Mouse (Mus musculus) forelimb bud, embryonic 11.5 days (tissue): Measurements from ENCODE around the gene Ddi2.

Experiments used
- DNase-seq: peaks from one replicate; pipeline ENCODE4 v3.0.0-alpha.2; 2012; ENCODE audit warnings: low read depth, low spot score

Ddi2 gene

DNA sequence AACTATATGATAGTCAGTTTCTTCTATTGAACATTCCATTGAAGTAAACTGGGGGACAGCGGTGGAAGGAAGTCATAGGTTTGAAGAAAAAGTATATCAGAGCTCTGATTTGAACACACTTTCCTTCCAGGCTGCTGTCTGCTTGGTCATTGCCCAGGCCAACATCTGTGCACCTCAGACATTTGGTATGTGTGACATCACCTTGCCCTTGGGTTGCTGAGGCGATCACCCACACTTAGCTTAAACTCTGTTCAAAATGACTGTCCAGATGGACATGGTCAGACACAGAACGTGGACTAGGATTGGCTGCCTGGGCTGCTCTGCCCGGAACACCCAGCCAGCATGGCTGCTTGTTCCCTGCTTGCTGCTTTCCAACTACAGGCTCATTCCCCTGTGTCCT, 19.2 kb upstream of the Ddi2 start:
- DNase-seq, result no peak

DNA sequence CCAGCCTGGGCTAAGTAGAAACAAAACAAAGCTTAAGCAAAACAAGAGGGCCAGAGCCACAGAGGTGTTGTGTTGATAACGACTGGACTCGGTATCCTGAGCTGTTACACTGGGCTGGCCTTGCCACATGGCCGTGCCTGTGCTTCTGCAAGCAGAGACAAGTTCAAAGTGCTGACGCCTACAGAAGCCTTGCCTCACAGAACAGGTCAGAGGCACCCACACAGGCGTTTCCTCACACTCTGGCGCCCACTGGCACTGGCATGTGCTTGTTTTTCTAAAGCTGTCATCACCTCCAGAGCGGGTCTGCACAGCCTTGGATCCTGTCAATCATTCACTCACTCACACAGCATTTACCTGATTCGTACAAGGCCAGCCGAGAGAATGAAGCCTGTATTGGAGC, 18.6 kb upstream of the Ddi2 start:
- DNase-seq, result peak; percentile 16

DNA sequence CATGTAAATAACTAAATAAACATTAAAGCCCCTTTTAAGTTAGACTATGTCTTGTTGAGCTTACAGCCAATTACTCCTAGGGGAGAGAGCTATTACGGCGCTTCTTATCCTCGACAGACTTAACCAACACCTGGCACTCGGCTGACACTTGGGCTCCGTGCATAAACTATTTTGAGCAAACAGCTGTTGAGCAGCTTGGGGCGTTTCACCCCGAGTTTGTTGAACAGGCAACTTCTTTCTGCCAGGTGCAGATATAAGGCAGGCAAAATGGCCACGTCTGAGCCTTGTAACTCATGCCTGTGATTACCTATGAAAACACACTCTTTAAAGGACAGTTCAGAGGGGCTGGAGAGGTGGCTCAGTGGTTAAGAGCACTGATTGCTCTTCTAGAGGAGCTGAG, 14.8 kb upstream of the Ddi2 start:
- DNase-seq, result no peak

DNA sequence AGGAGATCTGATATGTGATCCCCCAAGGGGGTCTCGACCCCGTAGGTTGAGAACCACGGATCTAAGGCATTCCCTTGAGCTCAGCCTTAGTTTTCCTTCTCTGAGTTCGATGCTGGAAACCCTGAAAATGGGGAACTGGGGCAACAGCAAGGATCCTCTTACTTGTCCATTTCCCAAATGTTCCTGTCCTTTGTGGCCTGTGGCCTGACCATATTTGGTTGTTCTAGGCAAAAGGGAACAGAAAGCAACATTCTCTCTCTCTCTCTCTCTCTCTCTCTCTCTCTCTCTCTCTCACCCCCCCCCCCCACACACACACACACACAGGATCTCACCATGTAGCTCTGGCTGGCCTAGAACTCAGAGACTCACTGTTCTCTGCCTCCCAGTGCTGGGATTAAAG, 13.6 kb upstream of the Ddi2 start:
- no peak for DNase-seq

DNA sequence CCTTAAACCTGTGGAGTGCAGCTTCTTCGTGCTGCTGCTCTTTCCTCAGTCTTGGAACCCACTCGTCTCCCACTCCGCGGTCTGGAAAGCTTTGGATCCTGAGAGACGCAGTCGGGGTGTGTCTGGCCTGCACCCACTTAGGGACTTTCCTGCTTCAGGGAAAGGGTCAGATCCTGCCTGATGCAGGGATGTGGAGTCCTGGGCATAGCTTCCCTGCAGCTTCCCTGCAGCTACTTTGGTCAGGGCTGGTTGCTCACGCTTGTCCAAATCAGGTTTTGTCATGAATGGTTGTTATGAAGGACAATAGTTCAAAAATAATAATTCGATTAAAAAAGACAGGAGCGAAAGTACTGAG, 12.0 kb upstream of the Ddi2 start:
- no peak for DNase-seq

DNA sequence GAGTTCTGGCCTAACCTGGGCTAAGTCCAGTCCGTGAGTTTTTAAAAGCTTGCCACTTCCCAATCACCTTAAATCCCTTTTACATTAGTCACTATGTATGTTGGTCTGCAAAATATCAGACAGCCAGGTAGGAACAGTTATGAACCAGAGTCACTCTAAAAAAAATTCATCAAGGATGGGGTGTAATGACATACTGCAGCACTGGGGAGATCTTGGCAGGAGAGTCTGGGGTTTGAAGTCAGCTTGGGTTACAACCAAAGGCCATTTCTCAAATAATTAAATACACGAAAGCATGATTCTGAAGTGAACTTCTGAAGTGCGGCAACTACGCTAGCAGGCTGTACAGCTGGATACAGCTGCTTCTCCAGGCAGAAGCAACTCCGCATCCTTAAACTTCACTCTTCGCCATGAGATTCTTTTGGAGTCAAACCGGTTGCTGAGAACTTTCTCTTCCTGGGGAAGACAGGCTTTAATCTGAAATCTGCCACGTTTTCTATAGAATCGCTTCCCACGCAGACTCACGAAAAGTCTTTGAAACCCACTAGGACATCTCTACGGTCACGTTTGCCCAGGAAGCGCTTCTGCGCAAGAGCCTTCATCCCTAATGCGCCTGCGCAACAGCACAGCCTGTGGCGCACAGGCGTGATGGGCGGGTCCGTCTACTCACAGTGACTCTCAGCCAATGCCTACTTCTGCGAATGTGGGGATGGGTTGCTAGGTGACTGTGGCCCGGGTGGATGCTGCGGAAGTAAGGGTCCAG, 11.4 kb upstream of the Ddi2 start:
- DNase-seq, result peak; percentile 97

DNA sequence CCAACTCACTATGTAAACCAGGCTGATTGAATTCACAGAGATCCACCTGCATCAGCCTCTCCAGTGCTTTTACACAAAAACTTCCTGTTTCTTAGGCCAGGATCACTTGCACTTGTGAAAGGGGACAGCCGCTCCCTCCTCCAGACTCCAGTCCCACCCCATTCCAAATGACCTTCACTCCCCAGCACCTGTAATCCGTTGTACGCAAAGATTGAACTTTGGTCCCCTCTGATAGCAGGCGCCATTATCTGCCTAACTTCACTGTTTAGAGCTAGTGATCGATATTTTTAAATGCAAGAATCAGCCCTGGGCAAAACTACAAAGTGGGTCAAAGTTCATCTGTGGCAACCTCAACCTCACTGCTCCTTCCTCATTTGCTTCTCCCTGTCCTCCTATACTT, 8.5 kb upstream of the Ddi2 start:
- DNase-seq, result no peak

DNA sequence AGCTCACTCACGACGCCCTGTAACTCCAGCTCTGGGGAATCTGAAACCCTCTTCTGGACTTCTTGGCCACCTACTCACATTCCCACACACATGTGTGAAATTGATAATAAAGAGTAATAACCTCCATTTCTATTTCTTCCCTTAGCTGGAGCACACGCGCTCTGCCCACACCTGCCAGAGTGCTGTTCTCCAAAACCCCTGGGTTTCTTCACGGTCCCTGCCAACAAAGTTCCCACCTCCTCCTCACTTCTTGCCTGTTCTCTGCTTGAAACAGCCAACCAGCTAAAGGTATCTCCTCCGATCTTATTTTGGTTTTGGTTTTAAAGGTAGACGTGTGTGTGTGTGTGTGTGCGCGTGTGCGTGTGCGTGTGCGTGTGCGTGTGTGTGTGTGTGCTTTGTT, 7.2 kb upstream of the Ddi2 start:
- DNase-seq, result no peak

DNA sequence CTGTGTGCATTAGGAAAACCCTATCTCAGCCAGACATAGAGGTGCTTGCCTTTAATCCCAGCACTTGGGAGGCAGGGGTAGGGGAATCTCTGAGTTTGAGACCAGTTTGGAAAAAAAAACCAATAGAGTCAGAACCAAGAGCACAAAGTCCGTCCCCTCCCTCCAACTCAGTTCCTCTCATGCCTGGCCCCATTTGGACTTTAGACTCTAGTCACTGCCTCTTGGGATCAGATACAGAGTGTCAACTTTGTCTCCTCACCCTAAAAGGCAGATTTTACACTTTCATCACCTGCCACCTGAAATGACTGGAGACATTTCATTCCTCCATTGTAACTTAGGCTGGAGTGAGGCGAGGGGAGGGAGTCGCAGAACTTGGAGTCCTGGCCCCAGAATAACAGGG, 6.0 kb upstream of the Ddi2 start:
- no peak for DNase-seq

DNA sequence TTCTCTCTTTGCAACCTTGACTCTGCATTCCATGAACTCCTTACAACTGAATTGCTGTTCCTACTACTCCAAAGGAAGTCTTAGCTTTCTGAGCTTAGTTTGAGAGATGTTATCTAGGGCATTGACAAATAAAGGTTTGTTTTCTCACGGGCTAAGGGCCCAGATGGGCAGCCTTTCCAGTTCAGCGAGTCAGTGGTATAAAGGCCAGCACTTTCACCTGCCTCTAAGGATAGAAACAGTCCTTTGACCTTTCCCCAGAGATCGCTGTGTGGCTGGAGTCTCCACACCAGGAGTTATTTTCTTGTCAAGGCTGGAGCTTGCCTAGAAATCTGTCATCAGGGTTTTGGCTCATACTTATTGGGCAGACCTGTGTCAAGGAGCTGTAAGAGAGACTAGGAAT, 2.5 kb upstream of the Ddi2 start:
- DNase-seq, result no peak

DNA sequence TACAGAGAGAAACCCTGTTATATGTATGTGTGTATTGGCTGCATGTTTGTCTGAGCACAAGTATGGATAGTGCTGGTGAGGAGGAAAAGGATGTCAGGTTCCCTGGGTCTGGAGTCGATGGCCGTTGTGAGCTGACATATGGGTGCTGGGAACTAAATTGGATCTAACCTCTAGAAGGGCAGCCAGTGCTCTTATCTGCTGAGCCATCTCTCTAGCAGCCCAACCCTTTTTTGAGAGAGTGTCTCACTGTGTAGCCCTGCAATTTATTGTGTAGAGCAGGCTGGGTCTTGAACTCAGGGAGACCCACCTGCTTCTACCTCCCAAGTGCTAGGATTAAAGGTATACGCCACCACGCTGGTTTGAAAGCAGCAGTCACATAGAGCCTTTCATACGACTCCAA, 2.1 kb upstream of the Ddi2 start:
- no peak for DNase-seq

DNA sequence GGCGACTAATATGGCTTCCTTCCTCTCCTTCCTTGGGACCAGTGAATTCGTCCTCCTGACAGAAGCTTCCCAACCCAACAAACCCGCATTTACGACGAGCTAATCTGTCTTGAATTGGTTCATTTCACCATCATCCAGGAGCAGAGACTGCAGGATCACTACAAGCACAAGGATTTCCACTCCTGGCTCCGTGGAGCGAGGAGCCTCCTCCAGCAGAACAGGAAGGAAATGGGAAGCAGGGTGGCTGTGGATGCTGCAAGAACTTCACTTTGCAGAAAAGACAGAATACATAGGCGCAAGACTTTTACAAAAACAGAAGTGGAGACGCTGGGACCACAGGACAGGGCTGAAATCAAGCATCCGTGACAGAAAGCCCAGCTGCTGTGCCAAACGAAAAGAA, 1.4 kb upstream of the Ddi2 start:
- no peak for DNase-seq

DNA sequence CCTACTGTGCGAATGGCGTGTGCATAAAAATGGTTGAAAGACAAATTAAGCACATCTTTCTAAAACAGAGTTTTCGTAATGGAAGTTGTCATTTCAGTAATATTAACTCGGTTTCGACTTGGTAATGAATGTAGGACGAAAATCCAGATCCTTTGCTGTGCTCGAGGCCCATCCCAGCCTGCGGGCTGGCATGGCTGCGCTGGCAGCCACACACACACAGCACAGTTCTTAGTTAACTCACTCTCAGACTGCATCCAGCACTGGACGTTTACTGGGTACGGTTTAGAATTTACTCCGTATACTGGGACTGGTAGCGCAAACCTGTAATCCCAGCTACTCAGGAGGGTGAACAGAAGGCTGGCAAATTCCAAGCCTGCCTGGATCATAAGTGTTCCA, 452 bp upstream of the Ddi2 start:
- no peak for DNase-seq

DNA sequence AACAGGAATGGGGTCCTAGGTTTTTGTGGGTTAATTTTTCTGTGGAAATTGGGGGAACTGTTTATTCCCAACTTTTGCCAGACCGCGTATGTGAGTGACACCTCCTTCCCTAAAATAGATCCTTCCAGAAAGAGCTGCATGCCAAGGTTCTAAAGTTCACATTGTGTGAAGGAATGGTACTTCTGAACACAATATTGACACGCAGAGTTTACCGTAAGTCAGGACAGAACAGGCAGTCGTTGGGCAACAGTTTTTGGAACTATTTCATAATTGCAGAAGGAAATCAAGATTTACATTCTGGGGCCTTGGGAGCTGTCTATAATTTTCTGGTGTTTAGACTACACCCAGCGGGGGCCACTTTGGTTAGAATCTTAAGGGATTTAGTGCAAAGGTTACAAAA, 1.3 kb downstream of the Ddi2 start:
- no peak for DNase-seq

DNA sequence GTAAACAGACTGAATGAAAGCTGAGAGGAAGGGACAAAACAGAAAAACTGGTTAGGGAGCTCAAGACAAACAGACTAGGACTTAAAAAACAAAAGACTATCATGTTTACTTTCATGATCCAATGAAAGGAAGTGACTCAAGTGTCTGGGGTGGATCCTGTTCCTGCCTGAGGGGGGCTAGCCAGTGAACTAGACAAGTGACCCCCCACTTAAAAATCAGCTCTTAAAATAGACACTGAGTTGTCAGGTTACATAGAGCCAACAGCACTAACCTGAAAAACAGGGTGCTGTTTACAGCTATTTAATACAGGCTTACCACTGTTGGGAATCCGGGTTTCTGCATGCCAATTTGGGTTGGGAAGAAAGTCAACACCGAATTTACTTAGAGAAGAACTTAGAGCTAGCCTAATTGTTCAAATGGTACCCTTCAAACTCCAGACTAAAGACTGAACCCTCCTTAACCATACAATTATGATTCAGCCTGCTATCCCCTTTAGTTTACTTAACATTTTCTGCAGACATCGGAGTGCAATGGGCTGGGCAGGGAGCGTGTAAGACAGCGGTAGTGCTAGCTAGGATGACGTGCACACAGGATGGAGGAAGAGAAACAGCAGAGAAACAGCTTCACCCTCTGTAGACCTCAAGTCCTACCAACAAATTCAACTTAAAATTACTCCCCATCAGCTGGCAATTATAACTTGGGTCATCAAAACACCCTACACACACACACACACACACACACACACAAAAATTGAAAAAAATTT, 2.3 kb downstream of the Ddi2 start:
- no peak for DNase-seq

DNA sequence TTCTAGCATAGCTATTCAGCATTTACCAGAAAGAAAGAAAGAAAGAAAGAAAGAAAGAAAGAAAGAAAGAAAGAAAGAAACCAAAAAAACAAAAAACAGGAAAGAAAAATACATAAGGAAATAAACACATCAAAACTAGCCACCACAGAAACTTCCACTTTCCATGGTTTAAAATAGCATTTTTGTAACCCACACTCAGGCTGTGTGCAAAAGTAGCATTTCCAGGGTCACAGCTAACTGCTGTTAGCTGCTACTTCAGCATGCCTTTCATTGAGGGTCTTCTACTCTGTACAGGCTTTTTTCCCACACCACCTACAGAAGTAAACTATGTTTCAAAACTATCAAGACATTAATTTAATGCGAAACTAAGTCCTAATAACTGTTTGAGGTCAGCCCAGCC, 3.9 kb downstream of the Ddi2 start:
- DNase-seq, result no peak

DNA sequence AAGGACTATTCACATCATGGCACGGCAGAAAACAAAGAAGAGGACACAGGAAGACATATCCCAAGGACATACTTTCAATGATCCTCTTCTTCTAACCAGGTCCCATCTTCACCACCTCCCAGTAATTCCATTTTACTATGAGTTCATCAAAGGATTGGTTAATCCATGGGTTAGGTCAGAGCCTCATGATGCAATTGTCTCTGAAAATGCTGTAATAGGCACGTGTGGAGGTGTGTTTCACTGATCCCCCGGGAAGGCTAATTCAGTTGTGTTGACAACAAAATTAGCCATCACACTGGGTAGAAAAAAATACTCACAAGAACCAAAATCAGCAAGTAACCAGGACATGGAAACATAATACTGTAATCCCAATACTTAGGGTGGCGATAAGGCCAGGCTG, 5.6 kb downstream of the Ddi2 start:
- no peak for DNase-seq

DNA sequence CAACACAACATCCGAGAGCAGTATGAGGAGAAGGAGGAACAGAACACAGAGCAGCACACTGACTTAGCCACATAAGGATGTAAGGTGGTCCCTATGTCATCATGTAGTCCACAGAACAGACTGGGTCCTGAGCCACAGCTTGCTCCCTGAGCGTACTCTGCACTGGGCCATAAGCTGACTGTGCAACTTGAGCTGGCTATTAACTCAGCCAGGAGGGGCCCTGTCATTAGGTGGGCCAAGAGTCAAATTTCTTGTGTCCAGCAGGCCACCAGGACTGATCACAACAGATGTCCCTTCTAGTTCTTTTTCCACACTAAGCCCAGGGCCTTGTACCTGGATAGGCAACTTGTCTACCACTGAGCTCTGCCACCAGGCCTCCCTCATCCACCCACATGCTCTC, 8.2 kb downstream of the Ddi2 start:
- peak; percentile 37 for DNase-seq

DNA sequence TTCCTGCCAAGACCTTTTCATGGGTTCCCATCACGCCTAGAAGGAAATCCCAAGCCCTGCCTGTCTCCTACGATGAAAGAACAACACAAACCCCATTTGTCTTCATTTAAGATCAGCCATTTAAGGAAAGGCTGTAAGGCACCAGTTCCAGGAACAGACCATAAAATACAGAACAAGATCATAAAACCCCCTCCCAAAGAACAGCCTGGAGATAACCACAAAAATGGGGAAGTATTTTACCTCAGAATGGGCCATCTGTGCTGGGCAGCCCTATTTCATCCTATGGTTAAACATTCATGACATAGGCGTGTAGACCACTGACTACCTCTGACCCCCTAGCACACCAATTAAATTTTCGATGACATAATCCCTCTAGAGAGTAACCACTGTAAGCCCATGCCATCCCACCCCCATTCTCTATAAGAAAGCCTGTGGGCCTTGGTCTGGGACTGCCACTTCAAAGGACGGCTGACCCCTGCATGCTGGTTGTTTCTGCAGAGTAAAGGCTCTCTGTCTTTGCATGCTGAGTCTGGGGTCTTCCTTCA, 9.5 kb downstream of the Ddi2 start:
- no peak for DNase-seq

DNA sequence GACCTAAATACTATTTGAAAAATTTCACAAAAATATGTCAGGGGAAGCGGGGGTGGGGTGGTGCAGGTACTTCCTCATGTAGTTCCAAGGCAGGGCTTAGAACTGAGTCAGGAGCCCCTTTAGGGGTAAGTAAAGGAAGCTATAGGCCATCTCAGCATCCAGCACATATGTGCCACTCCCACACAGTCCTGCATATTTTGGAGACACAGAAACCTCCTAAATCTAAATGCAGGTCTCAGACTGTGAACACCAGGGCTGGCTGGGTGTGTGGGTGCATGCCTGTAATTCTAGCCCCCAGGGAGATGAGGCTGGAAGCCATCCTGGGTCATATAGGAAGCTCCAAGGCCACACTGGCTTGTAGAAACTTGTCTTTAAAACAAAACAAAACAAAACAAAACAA, 12.0 kb downstream of the Ddi2 start:
- no peak for DNase-seq

DNA sequence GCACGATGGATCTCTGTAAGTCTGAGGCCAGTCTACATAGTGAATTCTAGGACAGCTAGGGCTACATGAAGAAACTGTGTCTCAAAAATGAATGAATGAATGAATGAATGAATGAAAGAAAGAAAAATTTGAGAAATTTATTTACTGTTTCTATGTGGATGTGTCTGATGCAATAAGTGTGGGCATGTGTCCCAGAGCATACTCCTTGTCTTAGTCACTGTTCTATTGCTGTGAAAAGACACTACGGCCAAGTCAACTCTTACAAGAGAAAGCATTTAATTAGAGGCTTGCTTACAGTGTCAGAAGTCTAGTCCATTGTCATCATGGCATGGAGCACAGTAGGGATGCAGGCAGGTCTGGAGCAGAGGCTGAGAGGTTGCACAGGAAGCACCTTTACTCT, 14.2 kb downstream of the Ddi2 start:
- DNase-seq, result no peak

DNA sequence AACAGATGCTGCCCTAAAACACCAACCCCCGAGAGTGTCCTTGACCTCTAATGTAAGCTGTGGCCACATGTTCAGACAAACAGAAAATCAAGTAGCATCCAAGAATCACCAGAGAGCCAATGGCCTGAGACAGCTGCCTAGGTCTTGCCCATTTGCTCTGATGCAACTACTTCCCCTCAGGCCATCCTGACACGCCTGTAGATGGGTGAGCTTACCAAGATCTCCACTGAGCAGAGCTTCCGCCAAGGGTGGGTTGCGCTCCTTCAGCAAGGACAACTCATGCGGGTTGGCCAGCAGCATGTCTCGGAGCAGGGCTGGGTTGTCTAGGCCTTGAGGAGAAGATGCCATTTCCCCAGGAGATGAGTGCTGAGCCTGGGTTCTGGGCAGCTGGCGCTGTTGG, 15.2 kb downstream of the Ddi2 start:
- DNase-seq, result no peak

DNA sequence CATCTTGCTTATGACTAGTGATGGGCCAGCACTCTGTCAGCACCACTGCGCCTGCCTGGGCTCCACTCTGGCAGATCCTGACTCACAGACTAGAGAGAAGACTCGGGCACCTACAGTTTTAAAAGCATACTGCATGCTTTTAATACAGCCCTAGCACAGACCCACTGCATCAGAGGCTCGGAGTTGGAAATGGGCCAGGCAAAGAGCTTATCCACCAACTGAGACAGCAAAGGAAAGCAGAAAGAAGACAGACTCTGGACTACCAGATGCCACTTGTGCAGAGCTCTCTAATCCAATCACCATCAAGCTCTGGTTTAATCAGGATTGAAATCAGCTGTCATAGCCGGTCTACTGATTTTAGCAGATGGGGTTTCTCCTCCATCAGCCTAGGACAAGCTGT, 17.9 kb downstream of the Ddi2 start:
- no peak for DNase-seq
